Mouse (Mus musculus): Measurements from ENCODE around the gene Lsm14a. TPM values are rescaled to one million over a fixed set of nuclear protein-coding genes. Genes with fewer than 3 reads are reported as not detected.

Lsm14a gene
- polyA plus RNA-seq, 1 experiment = 16.9 TPM

GRCm38 (mm10) chr7:34381733-34382132 is 11.4 kb downstream of the Lsm14a start:
- H3K4me3 ChIP-seq (replicated peaks) = no peak overlapping the region
- H3K27me3 ChIP-seq (replicated peaks) = no peaks in the 10 kb centered on the region
- H3K4me1 ChIP-seq = peaks cover 82% of the 10 kb centered on the region
- H3K9me3 ChIP-seq = no peaks in the 10 kb centered on the region
- TF ChIP-seq GATA1 (IDR thresholded peaks at IDR 0.05; ENCODE audit: borderline replicate concordance, low read length) = no peak
- no peak for TF ChIP-seq FLI1 (IDR thresholded peaks at IDR 0.05; ENCODE audit: low read length)
- H3K36me3 ChIP-seq (replicated peaks; ENCODE audit: low read length) = peaks cover 22% of the 10 kb centered on the region

GRCm38 (mm10) chr7:34380311-34380710 is 12.8 kb downstream of the Lsm14a start:
- Histone ChIP-seq H3K36me3 (replicated peaks; ENCODE audit: low read length) (peaks cover 29% of the 10 kb centered on the region), H3K4me3 (replicated peaks) (no peak overlapping the region), H3K4me1 (peaks cover 82% of the 10 kb centered on the region), H3K27me3 (replicated peaks) (no peaks in the 10 kb centered on the region), H3K9me3 (no peaks in the 10 kb centered on the region)
- TF ChIP-seq FLI1 (IDR thresholded peaks at IDR 0.05; ENCODE audit: low read length) (no peak), GATA1 (IDR thresholded peaks at IDR 0.05; ENCODE audit: borderline replicate concordance, low read length) (no peak)

GRCm38 (mm10) chr7:34373906-34374305 is 19.2 kb downstream of the Lsm14a start:
- Histone ChIP-seq H3K4me3 (replicated peaks) (no peak overlapping the region), H3K27me3 (replicated peaks) (no peaks in the 10 kb centered on the region), H3K4me1 (peaks cover 37% of the 10 kb centered on the region), H3K36me3 (replicated peaks; ENCODE audit: low read length) (peaks cover 71% of the 10 kb centered on the region), H3K9me3 (no peaks in the 10 kb centered on the region)
- TF ChIP-seq GATA1 (IDR thresholded peaks at IDR 0.05; ENCODE audit: borderline replicate concordance, low read length) = no peak

GRCm38 (mm10) chr7:34355629-34356028 is 37.5 kb downstream of the Lsm14a start:
- peaks cover 86% of the 10 kb centered on the region for H3K36me3 ChIP-seq (replicated peaks; ENCODE audit: low read length)
- H3K27me3 ChIP-seq (replicated peaks) = no peaks in the 10 kb centered on the region
- H3K4me1 ChIP-seq = no peaks in the 10 kb centered on the region
- H3K4me3 ChIP-seq (replicated peaks) = no peak overlapping the region
- no peaks in the 10 kb centered on the region for H3K9me3 ChIP-seq
- TF ChIP-seq GATA1 (IDR thresholded peaks at IDR 0.05; ENCODE audit: borderline replicate concordance, low read length) = no peak
- no peak for TF ChIP-seq FLI1 (IDR thresholded peaks at IDR 0.05; ENCODE audit: low read length)

- TF ChIP-seq FLI1 (IDR thresholded peaks at IDR 0.05; ENCODE audit: low read length) (no peak), GATA1 (IDR thresholded peaks at IDR 0.05; ENCODE audit: borderline replicate concordance, low read length) (no peak)
- Histone ChIP-seq H3K36me3 (replicated peaks; ENCODE audit: low read length) (peaks cover 95% of the 10 kb centered on the region), H3K4me3 (replicated peaks) (no peak overlapping the region), H3K27me3 (replicated peaks) (no peaks in the 10 kb centered on the region), H3K9me3 (no peaks in the 10 kb centered on the region), H3K4me1 (peaks cover 19% of the 10 kb centered on the region)
These were observed 41.1 kb downstream of the Lsm14a start for GRCm38 (mm10) chr7:34351997-34352396.

- no peak for TF ChIP-seq FLI1 (IDR thresholded peaks at IDR 0.05; ENCODE audit: low read length)
- TF ChIP-seq GATA1 (IDR thresholded peaks at IDR 0.05; ENCODE audit: borderline replicate concordance, low read length) = no peak
- H3K9me3 ChIP-seq = no peaks in the 10 kb centered on the region
- H3K27me3 ChIP-seq (replicated peaks) = no peaks in the 10 kb centered on the region
- H3K4me3 ChIP-seq (replicated peaks) = no peak overlapping the region
- H3K4me1 ChIP-seq = peaks cover 19% of the 10 kb centered on the region
- peaks cover 98% of the 10 kb centered on the region for H3K36me3 ChIP-seq (replicated peaks; ENCODE audit: low read length)
These were observed 42.9 kb downstream of the Lsm14a start for GRCm38 (mm10) chr7:34350166-34350565.

- Histone ChIP-seq H3K27me3 (replicated peaks) (no peaks in the 10 kb centered on the region), H3K4me3 (replicated peaks) (no peak overlapping the region), H3K36me3 (replicated peaks; ENCODE audit: low read length) (peaks cover 99% of the 10 kb centered on the region), H3K4me1 (peaks cover 24% of the 10 kb centered on the region), H3K9me3 (no peaks in the 10 kb centered on the region)
- no peak for TF ChIP-seq GATA1 (IDR thresholded peaks at IDR 0.05; ENCODE audit: borderline replicate concordance, low read length)
- no peak for TF ChIP-seq FLI1 (IDR thresholded peaks at IDR 0.05; ENCODE audit: low read length)
These were observed 45.1 kb downstream of the Lsm14a start for GRCm38 (mm10) chr7:34348011-34348410.

GRCm38 (mm10) chr7:34347041-34347440 is 46.1 kb downstream of the Lsm14a start:
- Histone ChIP-seq H3K9me3 (no peaks in the 10 kb centered on the region), H3K4me1 (peaks cover 24% of the 10 kb centered on the region), H3K27me3 (replicated peaks) (no peaks in the 10 kb centered on the region), H3K36me3 (replicated peaks; ENCODE audit: low read length) (peaks cover 99% of the 10 kb centered on the region), H3K4me3 (replicated peaks) (no peak overlapping the region)
- TF ChIP-seq FLI1 (IDR thresholded peaks at IDR 0.05; ENCODE audit: low read length) (no peak), GATA1 (IDR thresholded peaks at IDR 0.05; ENCODE audit: borderline replicate concordance, low read length) (no peak)

GRCm38 (mm10) chr7:34346505-34346904 is 46.6 kb downstream of the Lsm14a start:
- H3K36me3 ChIP-seq (replicated peaks; ENCODE audit: low read length) = peaks cover 100% of the 10 kb centered on the region
- H3K4me1 ChIP-seq = peaks cover 28% of the 10 kb centered on the region
- no peaks in the 10 kb centered on the region for H3K27me3 ChIP-seq (replicated peaks)
- no peak overlapping the region for H3K4me3 ChIP-seq (replicated peaks)
- no peak for TF ChIP-seq GATA1 (IDR thresholded peaks at IDR 0.05; ENCODE audit: borderline replicate concordance, low read length)
- TF ChIP-seq FLI1 (IDR thresholded peaks at IDR 0.05; ENCODE audit: low read length) = no peak
- no peaks in the 10 kb centered on the region for H3K9me3 ChIP-seq

GRCm38 (mm10) chr7:34342040-34342793 is 50.9 kb downstream of the Lsm14a start:
- H3K4me1 ChIP-seq = peaks cover 41% of the 10 kb centered on the region
- H3K4me3 ChIP-seq (replicated peaks) = no peak overlapping the region
- no peaks in the 10 kb centered on the region for H3K9me3 ChIP-seq
- H3K36me3 ChIP-seq (replicated peaks; ENCODE audit: low read length) = peaks cover 93% of the 10 kb centered on the region
- TF ChIP-seq FLI1 (IDR thresholded peaks at IDR 0.05; ENCODE audit: low read length) (no peak), GATA1 (IDR thresholded peaks at IDR 0.05; ENCODE audit: borderline replicate concordance, low read length) (no peak)
- no peaks in the 10 kb centered on the region for H3K27me3 ChIP-seq (replicated peaks)

All from megakaryocyte, embryonic 14.5 days (primary cell).